Mouse (Mus musculus): ENCODE measurements around the gene Ror2. TPM values are rescaled to one million over a fixed set of nuclear protein-coding genes. Genes with fewer than 3 reads are reported as not detected.

Gene Ror2
- total and polyA plus RNA-seq, 2 experiments: 0.06 TPM; not detected in 1

GRCm38 (mm10) chr13:53086552-53087282 lies 199.2 kb downstream of the Ror2 start:
- no peak for DNase-seq (ENCODE audit: extremely low read depth, low read depth, low spot score)
- Histone ChIP-seq H3K9ac (ENCODE audit: low read depth, low read length) (no peak overlapping the region), H3K4me1 (ENCODE audit: control insufficient read depth, insufficient read depth, low read length) (no peaks in the 10 kb centered on the region), H3K27ac (replicated peaks; ENCODE audit: insufficient read depth, low read depth, low read length) (no peak overlapping the region), H3K4me3 (ENCODE audit: insufficient read depth, low read depth, low read length) (no peak overlapping the region), H3K79me2 (ENCODE audit: control insufficient read depth, insufficient read depth, low read length) (no peaks in the 10 kb centered on the region), H3K36me3 (ENCODE audit: control insufficient read depth, insufficient read depth, low read length) (no peaks in the 10 kb centered on the region), H3K27me3 (ENCODE audit: control insufficient read depth, insufficient read depth, low read length) (no peaks in the 10 kb centered on the region)
- WGBS: 88% methylated on average over 23 of the region's 23 CpGs
- TF ChIP-seq POLR2A (IDR thresholded peaks at IDR 0.05; ENCODE audit: extremely low read depth, insufficient read depth, low read length) (no peak), CTCF (IDR thresholded peaks at IDR 0.05; ENCODE audit: low read depth, low read length) (no peak)

- no peaks in the 10 kb centered on the region for H3K4me1 ChIP-seq (ENCODE audit: control insufficient read depth, insufficient read depth, low read length)
- H3K4me3 ChIP-seq (ENCODE audit: insufficient read depth, low read depth, low read length): no peak overlapping the region
- no peaks in the 10 kb centered on the region for H3K36me3 ChIP-seq (ENCODE audit: control insufficient read depth, insufficient read depth, low read length)
- no peak overlapping the region for H3K27ac ChIP-seq (replicated peaks; ENCODE audit: insufficient read depth, low read depth, low read length)
- H3K9ac ChIP-seq (ENCODE audit: low read depth, low read length): no peak overlapping the region
- no peak for DNase-seq (ENCODE audit: extremely low read depth, low read depth, low spot score)
- TF ChIP-seq POLR2A (IDR thresholded peaks at IDR 0.05; ENCODE audit: extremely low read depth, insufficient read depth, low read length): no peak
- no peak for TF ChIP-seq CTCF (IDR thresholded peaks at IDR 0.05; ENCODE audit: low read depth, low read length)
- no peaks in the 10 kb centered on the region for H3K79me2 ChIP-seq (ENCODE audit: control insufficient read depth, insufficient read depth, low read length)
- H3K27me3 ChIP-seq (ENCODE audit: control insufficient read depth, insufficient read depth, low read length): no peaks in the 10 kb centered on the region
- 39% methylated on average over 6 of the region's 6 CpGs for WGBS
These were observed 204.1 kb downstream of the Ror2 start for GRCm38 (mm10) chr13:53081846-53082245.

GRCm38 (mm10) chr13:53077732-53078345 lies 208.1 kb downstream of the Ror2 start:
- Histone ChIP-seq H3K27ac (replicated peaks; ENCODE audit: insufficient read depth, low read depth, low read length) (no peak overlapping the region), H3K27me3 (ENCODE audit: control insufficient read depth, insufficient read depth, low read length) (no peaks in the 10 kb centered on the region), H3K36me3 (ENCODE audit: control insufficient read depth, insufficient read depth, low read length) (no peaks in the 10 kb centered on the region), H3K9ac (ENCODE audit: low read depth, low read length) (no peak overlapping the region), H3K79me2 (ENCODE audit: control insufficient read depth, insufficient read depth, low read length) (no peaks in the 10 kb centered on the region), H3K4me1 (ENCODE audit: control insufficient read depth, insufficient read depth, low read length) (no peaks in the 10 kb centered on the region), H3K4me3 (ENCODE audit: insufficient read depth, low read depth, low read length) (no peak overlapping the region)
- WGBS: 90% methylated on average over 15 of the region's 15 CpGs
- no peak for DNase-seq (ENCODE audit: extremely low read depth, low read depth, low spot score)
- TF ChIP-seq POLR2A (IDR thresholded peaks at IDR 0.05; ENCODE audit: extremely low read depth, insufficient read depth, low read length) (no peak), CTCF (IDR thresholded peaks at IDR 0.05; ENCODE audit: low read depth, low read length) (no peak)

- Histone ChIP-seq H3K9ac (ENCODE audit: low read depth, low read length) (no peak overlapping the region), H3K4me3 (ENCODE audit: insufficient read depth, low read depth, low read length) (no peak overlapping the region), H3K27me3 (ENCODE audit: control insufficient read depth, insufficient read depth, low read length) (no peaks in the 10 kb centered on the region), H3K27ac (replicated peaks; ENCODE audit: insufficient read depth, low read depth, low read length) (no peak overlapping the region), H3K4me1 (ENCODE audit: control insufficient read depth, insufficient read depth, low read length) (no peaks in the 10 kb centered on the region), H3K36me3 (ENCODE audit: control insufficient read depth, insufficient read depth, low read length) (no peaks in the 10 kb centered on the region), H3K79me2 (ENCODE audit: control insufficient read depth, insufficient read depth, low read length) (no peaks in the 10 kb centered on the region)
- no peak for DNase-seq (ENCODE audit: extremely low read depth, low read depth, low spot score)
- WGBS: 73% methylated on average over 5 of the region's 5 CpGs
- TF ChIP-seq CTCF (IDR thresholded peaks at IDR 0.05; ENCODE audit: low read depth, low read length) (no peak), POLR2A (IDR thresholded peaks at IDR 0.05; ENCODE audit: extremely low read depth, insufficient read depth, low read length) (no peak)
These were observed 210.9 kb downstream of the Ror2 start for GRCm38 (mm10) chr13:53075006-53075405.

- no peak overlapping the region for H3K27ac ChIP-seq (replicated peaks; ENCODE audit: insufficient read depth, low read depth, low read length)
- no peak overlapping the region for H3K4me3 ChIP-seq (ENCODE audit: insufficient read depth, low read depth, low read length)
- DNase-seq (ENCODE audit: extremely low read depth, low read depth, low spot score): peak; percentile 80
- no peaks in the 10 kb centered on the region for H3K36me3 ChIP-seq (ENCODE audit: control insufficient read depth, insufficient read depth, low read length)
- H3K79me2 ChIP-seq (ENCODE audit: control insufficient read depth, insufficient read depth, low read length): no peaks in the 10 kb centered on the region
- no peak for TF ChIP-seq POLR2A (IDR thresholded peaks at IDR 0.05; ENCODE audit: extremely low read depth, insufficient read depth, low read length)
- no peak for TF ChIP-seq CTCF (IDR thresholded peaks at IDR 0.05; ENCODE audit: low read depth, low read length)
- H3K4me1 ChIP-seq (ENCODE audit: control insufficient read depth, insufficient read depth, low read length): peaks cover 13% of the 10 kb centered on the region
- WGBS: 63% methylated on average over 22 of the region's 22 CpGs
- H3K9ac ChIP-seq (ENCODE audit: low read depth, low read length): no peak overlapping the region
- H3K27me3 ChIP-seq (ENCODE audit: control insufficient read depth, insufficient read depth, low read length): no peaks in the 10 kb centered on the region
These were observed 216.7 kb downstream of the Ror2 start for GRCm38 (mm10) chr13:53069076-53069690.

Data from liver, adult 2 months (tissue).